Mouse (Mus musculus) cerebellum, adult 9-10 months (tissue): ENCODE results near the gene Eif3g.

Experiments
- DNase-seq: peaks from one replicate; pipeline ENCODE4 v3.0.0; 2022

The Eif3g gene

GRCm38 (mm10) chr9:20887704-20888385 lies 10.6 kb downstream of the Eif3g start, which contains the start of gene Ppan:
Gene Ppan, plus strand, starts transcription at chr9:20888175.
- peak; percentile 96 for DNase-seq

- DNase-seq = no peak
Measured at GRCm38 (mm10) chr9:20887191-20887590, 11.2 kb downstream of the Eif3g start.

- no peak for DNase-seq
Measured at GRCm38 (mm10) chr9:20886563-20886962, 11.9 kb downstream of the Eif3g start.

GRCm38 (mm10) chr9:20879097-20879792 lies 19.2 kb downstream of the Eif3g start, which contains the start of gene Angptl6:
Gene Angptl6, minus strand, starts transcription at chr9:20879727.
- DNase-seq = no peak

GRCm38 (mm10) chr9:20878710-20879065 lies 19.7 kb downstream of the Eif3g start:
- DNase-seq = no peak

GRCm38 (mm10) chr9:20878041-20878709 lies 20.2 kb downstream of the Eif3g start:
- peak; percentile 99 for DNase-seq

GRCm38 (mm10) chr9:20877118-20878040 lies 21.0 kb downstream of the Eif3g start:
- no peak for DNase-seq

GRCm38 (mm10) chr9:20876318-20877117 lies 21.9 kb downstream of the Eif3g start:
- DNase-seq = peak; percentile 54

GRCm38 (mm10) chr9:20875021-20875790 lies 23.2 kb downstream of the Eif3g start:
- peak; percentile 57 for DNase-seq

- peak; percentile 27 for DNase-seq
Measured at GRCm38 (mm10) chr9:20873521-20873920, 24.9 kb downstream of the Eif3g start.

- peak; percentile 30 for DNase-seq
Measured at GRCm38 (mm10) chr9:20872991-20873390, 25.4 kb downstream of the Eif3g start.

- peak; percentile 38 for DNase-seq
Measured at GRCm38 (mm10) chr9:20870211-20871173, 27.9 kb downstream of the Eif3g start.

GRCm38 (mm10) chr9:20869246-20869645 lies 29.2 kb downstream of the Eif3g start:
- peak; percentile 37 for DNase-seq

GRCm38 (mm10) chr9:20868448-20869001 lies 29.9 kb downstream of the Eif3g start, which contains the start of gene A230050P20Rik:
Gene A230050P20Rik, plus strand, starts transcription at chr9:20868642.
- DNase-seq = peak; percentile 75

GRCm38 (mm10) chr9:20866879-20867278 lies 31.5 kb downstream of the Eif3g start:
- peak; percentile 9 for DNase-seq

GRCm38 (mm10) chr9:20862225-20862624 lies 36.2 kb downstream of the Eif3g start:
- DNase-seq = no peak

- no peak for DNase-seq
Measured at GRCm38 (mm10) chr9:20861821-20862220, 36.6 kb downstream of the Eif3g start.

GRCm38 (mm10) chr9:20859926-20860325 lies 38.5 kb downstream of the Eif3g start:
- DNase-seq = no peak

GRCm38 (mm10) chr9:20857131-20857530 lies 41.3 kb downstream of the Eif3g start:
- no peak for DNase-seq
